Mouse (Mus musculus): ENCODE results near the gene Phldb3. TPM values are rescaled to one million over a fixed set of nuclear protein-coding genes. Genes with fewer than 3 reads are reported as not detected.
A peak's percentile ranks its signal among the peaks of the same experiment; 100 is the strongest.

The Phldb3 gene
- total and polyA plus RNA-seq, 3 experiments: 0.89 to 3.6 (median 3.5) TPM

DNA sequence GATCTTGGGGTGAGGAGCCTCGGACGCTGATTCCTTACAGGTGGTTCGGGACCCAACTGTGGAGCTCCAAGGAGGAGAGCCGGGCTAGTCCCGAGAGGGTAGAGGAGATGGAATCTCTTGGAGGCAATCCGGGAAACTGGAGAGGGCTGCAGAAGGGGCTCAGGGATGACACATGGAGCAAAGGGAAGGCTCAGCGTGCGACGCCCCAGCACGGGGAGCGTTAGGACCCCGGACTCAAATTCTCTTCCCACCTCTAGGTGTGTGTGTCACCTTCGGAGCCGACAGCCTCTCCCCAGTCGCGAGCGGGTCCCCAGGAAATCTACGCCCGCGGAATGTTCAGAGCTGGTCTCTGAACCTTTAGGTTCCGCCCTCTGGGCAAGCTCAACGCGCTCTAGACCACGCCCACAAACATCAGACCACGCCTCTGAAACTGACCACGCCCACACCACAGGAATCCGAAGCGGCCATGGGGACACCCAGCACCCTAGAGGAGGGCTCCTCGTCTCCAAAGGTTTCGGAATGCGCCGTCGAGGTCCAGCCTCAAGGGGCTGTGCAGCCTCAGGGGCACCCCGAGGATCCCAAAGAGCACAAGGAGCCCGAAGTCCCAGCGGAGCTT is 424 bp downstream of the Phldb3 start:
- dilution Hi-C loops (cut with MboI; ENCODE audit: extremely low pct_ligation_motif_present, extremely low pct_unique_long_range_greater_than_20kb, low sequenced_read_pairs) (no loop called here), in situ Hi-C loops (cut with MboI; ENCODE audit: low pct_ligation_motif_present, low pct_unique_long_range_greater_than_20kb, low sequenced_read_pairs) (no loop called here)
- 0 out of 2 replicates have a peak, but pooled peaks have one; percentile 1 for TF ChIP-seq SIN3A (IDR thresholded peaks at IDR 0.05; ENCODE audit: low read length)
- no peak for TF ChIP-seq CTCF (conservative IDR thresholded peaks at IDR 0.05 in 1 of 2, IDR thresholded peaks at IDR 0.05 in 1 of 2; ENCODE audit: low read depth in 2 of 2, low read length in 2 of 2)
- TF ChIP-seq TCF12 (IDR thresholded peaks at IDR 0.05; ENCODE audit: low read depth, low read length): peak; percentile 8; the same call in 1 of the 2 replicates
- TF ChIP-seq USF1 (IDR thresholded peaks at IDR 0.05; ENCODE audit: low read depth, low read length): no peak
- peak; percentile 68 for TF ChIP-seq POLR2A (IDR thresholded peaks at IDR 0.05; ENCODE audit: low read depth, low read length)
- TF ChIP-seq JUN (IDR thresholded peaks at IDR 0.05; ENCODE audit: insufficient read depth, low read depth, low read length): no peak
- peak; percentile 48; the same call in 1 of the 2 replicates for TF ChIP-seq MAZ (IDR thresholded peaks at IDR 0.05; ENCODE audit: low read depth, low read length)
- no peak for TF ChIP-seq RAD21 (IDR thresholded peaks at IDR 0.05; ENCODE audit: low read depth, low read length)
- peak; percentile 18; the same call in 1 of the 2 replicates for TF ChIP-seq MXI1 (IDR thresholded peaks at IDR 0.05; ENCODE audit: low read depth, low read length)
- H3K27ac ChIP-seq (ENCODE audit: insufficient read depth, low read depth): no peak overlapping the region
- H3K4me3 ChIP-seq (replicated peaks in 1 of 3; ENCODE audit: low read depth in 2 of 3, low read length in 2 of 3, poor library complexity in 1 of 3): peak overlapping the region; percentile 67 to 72 (median 71)
- H3K9me3 ChIP-seq (replicated peaks; ENCODE audit: low read length): no peaks in the 10 kb centered on the region
- H3K36me3 ChIP-seq (replicated peaks in 1 of 2; ENCODE audit: control insufficient read depth in 1 of 2, insufficient read depth in 1 of 2, low read length in 1 of 2): peaks cover 0 to 31% of the 10 kb centered on the region in 2 experiments
- peak overlapping the region; percentile 81 for H3K9ac ChIP-seq (ENCODE audit: insufficient read depth, low read depth)
- peak; percentile 86 for DNase-seq (ENCODE audit: extremely low read depth)
- H3K79me2 ChIP-seq (replicated peaks; ENCODE audit: control insufficient read depth, extremely low read depth, insufficient read depth, poor library complexity, severe bottlenecking): no peaks in the 10 kb centered on the region
- H3K27me3 ChIP-seq (replicated peaks): no peaks in the 10 kb centered on the region
- peaks cover 7 to 32% of the 10 kb centered on the region in 2 experiments for H3K4me1 ChIP-seq (ENCODE audit: control insufficient read depth in 1 of 2, insufficient read depth in 2 of 2)
- H3K4me2 ChIP-seq (ENCODE audit: insufficient read depth, low read depth, poor library complexity, severe bottlenecking): peak overlapping the region; percentile 98

GRCm38 (mm10) chr7:24611709-24612108 is 1.1 kb downstream of the Phldb3 start:
- Histone ChIP-seq H3K27me3 (replicated peaks) (no peaks in the 10 kb centered on the region), H3K36me3 (replicated peaks in 1 of 2; ENCODE audit: control insufficient read depth in 1 of 2, insufficient read depth in 1 of 2, low read length in 1 of 2) (peaks cover 0 to 30% of the 10 kb centered on the region in 2 experiments), H3K4me3 (replicated peaks in 1 of 3; ENCODE audit: low read depth in 2 of 3, low read length in 2 of 3, poor library complexity in 1 of 3) (peak overlapping the region; percentile 67 to 72 (median 71)), H3K9ac (ENCODE audit: insufficient read depth, low read depth) (peak overlapping the region; percentile 68), H3K79me2 (replicated peaks; ENCODE audit: control insufficient read depth, extremely low read depth, insufficient read depth, poor library complexity, severe bottlenecking) (no peaks in the 10 kb centered on the region), H3K4me2 (ENCODE audit: insufficient read depth, low read depth, poor library complexity, severe bottlenecking) (peak overlapping the region; percentile 98), H3K27ac (ENCODE audit: insufficient read depth, low read depth) (no peak overlapping the region), H3K9me3 (replicated peaks; ENCODE audit: low read length) (no peaks in the 10 kb centered on the region), H3K4me1 (ENCODE audit: control insufficient read depth in 1 of 2, insufficient read depth in 2 of 2) (peaks cover 7 to 32% of the 10 kb centered on the region in 2 experiments)
- DNase-seq (ENCODE audit: extremely low read depth): no peak
- no peak for TF ChIP-seq ZMIZ1 (IDR thresholded peaks at IDR 0.05; ENCODE audit: low read depth, low read length)
- TF ChIP-seq MAX (IDR thresholded peaks at IDR 0.05; ENCODE audit: low read length): no peak
- TF ChIP-seq POLR2A (IDR thresholded peaks at IDR 0.05; ENCODE audit: low read depth, low read length): no peak
- no peak for TF ChIP-seq TBP (conservative IDR thresholded peaks at IDR 0.05; ENCODE audit: low read depth, low read length)
- no peak for TF ChIP-seq MEF2A (IDR thresholded peaks at IDR 0.05; ENCODE audit: borderline replicate concordance, low read depth, low read length)
- no peak for TF ChIP-seq KAT2A (IDR thresholded peaks at IDR 0.05; ENCODE audit: insufficient replicate concordance, low read length)
- no peak for TF ChIP-seq MYC (IDR thresholded peaks at IDR 0.05; ENCODE audit: low read depth, low read length)
- no peak for TF ChIP-seq E2F4 (IDR thresholded peaks at IDR 0.05; ENCODE audit: insufficient replicate concordance, low read depth, low read length)
- no peak for TF ChIP-seq CHD1 (IDR thresholded peaks at IDR 0.05; ENCODE audit: low read depth, low read length)
- no peak for TF ChIP-seq USF2 (conservative IDR thresholded peaks at IDR 0.05; ENCODE audit: low read depth, low read length)
- TF ChIP-seq BHLHE40 (IDR thresholded peaks at IDR 0.05; ENCODE audit: low read depth, low read length): no peak
- no peak for TF ChIP-seq HCFC1 (IDR thresholded peaks at IDR 0.05; ENCODE audit: low read depth, low read length)
- dilution Hi-C loops (cut with MboI; ENCODE audit: extremely low pct_ligation_motif_present, extremely low pct_unique_long_range_greater_than_20kb, low sequenced_read_pairs): no loop called here
- in situ Hi-C loops (cut with MboI; ENCODE audit: low pct_ligation_motif_present, low pct_unique_long_range_greater_than_20kb, low sequenced_read_pairs): no loop called here
